Mouse (Mus musculus) heart, postnatal 0 days (tissue): ENCODE results near the gene Pdzd2.

ENCODE experiments used
- CTCF ChIP-seq: IDR thresholded peaks from 2 replicates; pipeline ENCODE4 v1.5.1; 2016; ENCODE audit warnings: antibody characterized with exemption, control low read depth, low read depth
- EP300 ChIP-seq: IDR thresholded peaks from 2 replicates; pipeline ENCODE4 v1.6.1; 2016; ENCODE audit warnings: antibody characterized with exemption, low read depth

GRCm38 (mm10) chr15:12663351-12663750, 76.4 kb downstream of the Pdzd2 start:
- TF ChIP-seq CTCF (no peak), EP300 (no peak)
